Mouse (Mus musculus) E14TG2a.4 (cell line): ENCODE results near the gene Alox5ap.

Experiments used
- H3K27me3 ChIP-seq: 2 replicates; pipeline ENCODE4 v1.6.1; 2014; ENCODE audit warnings: low read length, control low read depth; ENCODE audit not compliant: insufficient read depth
- H3K36me3 ChIP-seq: 2 replicates; pipeline ENCODE4 v1.6.1; 2014; ENCODE audit warnings: low read length, control low read depth; ENCODE audit not compliant: insufficient read depth
- H3K4me1 ChIP-seq: replicated peaks from 2 replicates; pipeline ENCODE4 v1.6.1; 2014; ENCODE audit warnings: low read depth, low read length, control low read depth
- H3K4me3 ChIP-seq: replicated peaks from 2 replicates; pipeline ENCODE4 v1.5.1; 2014; ENCODE audit warnings: mild to moderate bottlenecking, low read length
- H3K9me3 ChIP-seq: 2 replicates; pipeline ENCODE4 v1.6.1; 2014; ENCODE audit warnings: low read length, control low read depth
- CTCF ChIP-seq: conservative IDR thresholded peaks from 2 replicates; pipeline ENCODE4 v1.5.1; 2014; ENCODE audit warnings: low read length
- NANOG ChIP-seq: IDR thresholded peaks from 2 replicates; pipeline ENCODE4 v1.6.1; 2014; ENCODE audit warnings: borderline replicate concordance, low read length, mixed read lengths
- POU5F1 ChIP-seq: IDR thresholded peaks from 2 replicates; pipeline ENCODE4 v1.6.1; 2014; ENCODE audit warnings: low read length, borderline replicate concordance

Alox5ap gene

DNA sequence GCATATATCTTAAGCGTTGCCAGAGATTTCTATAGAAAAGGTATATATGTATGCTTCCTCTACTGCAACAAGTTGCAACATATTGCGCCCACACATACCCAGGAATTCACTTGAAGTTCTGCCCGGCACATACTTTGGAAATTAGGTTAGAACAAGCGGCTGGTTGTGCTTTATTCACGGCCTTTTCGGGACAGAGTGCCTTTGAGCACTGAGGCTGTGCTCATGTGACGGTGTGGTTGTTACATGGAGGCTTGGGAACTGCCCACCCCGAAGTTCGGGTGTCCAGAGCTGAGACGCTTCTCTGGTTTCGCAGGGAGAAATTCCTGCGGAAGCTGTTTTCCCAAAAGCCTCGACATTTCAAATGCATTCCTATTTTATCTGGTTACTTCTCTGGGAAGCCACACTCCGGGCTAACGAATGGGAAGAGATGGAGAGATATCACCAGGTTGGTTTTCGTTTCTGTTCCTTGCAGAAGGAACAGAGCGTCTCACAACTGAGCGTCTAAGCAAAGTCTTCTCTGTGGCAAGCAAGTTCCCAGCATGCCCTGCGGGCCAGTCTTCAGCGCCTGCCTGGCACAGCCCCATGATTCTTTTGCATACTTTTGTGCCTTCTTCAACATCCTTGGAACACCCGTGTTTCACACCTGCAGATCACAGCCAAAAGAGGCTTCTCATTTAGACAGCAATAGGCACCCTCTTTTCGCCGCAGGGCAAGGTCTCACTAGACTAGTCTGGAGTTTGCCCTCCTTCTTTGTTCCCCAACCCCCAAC is 48.5 kb downstream of the Alox5ap start:
- TF ChIP-seq CTCF, result no peak
- TF ChIP-seq POU5F1, result no peak
- TF ChIP-seq NANOG, result no peak
- Histone ChIP-seq H3K9me3 (peaks cover 8% of the 10 kb centered on the region), H3K4me3 (peak overlapping the region; percentile 49), H3K4me1 (peaks cover 13% of the 10 kb centered on the region), H3K27me3 (peaks cover 45% of the 10 kb centered on the region), H3K36me3 (no peaks in the 10 kb centered on the region)

DNA sequence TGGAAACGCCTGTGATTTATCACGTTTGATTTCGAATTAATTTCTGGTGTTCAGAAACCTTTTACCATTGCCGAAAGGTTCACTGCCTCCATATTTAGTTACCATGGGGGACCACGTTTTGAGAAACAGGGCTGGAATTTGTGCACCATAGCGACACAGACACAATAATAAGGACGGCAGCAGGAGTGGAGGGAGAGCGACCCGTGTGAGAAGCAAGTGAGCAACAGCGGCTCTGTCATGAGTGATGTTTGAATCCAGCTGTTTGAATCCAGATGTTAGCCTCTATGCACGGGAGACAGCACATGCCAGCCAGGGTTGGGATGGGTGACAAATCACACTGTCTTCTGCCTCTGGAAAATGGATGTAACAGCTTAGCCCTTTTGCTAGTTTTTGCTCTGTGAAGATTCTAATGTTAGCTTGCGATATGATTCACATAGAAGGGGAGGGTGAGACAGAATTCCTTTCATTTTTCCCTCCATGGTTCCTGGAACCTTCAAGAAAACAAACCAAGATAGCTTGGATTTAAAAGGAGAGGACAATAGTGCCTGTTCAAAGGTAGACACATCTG is 50.0 kb downstream of the Alox5ap start:
- Histone ChIP-seq H3K27me3 (peaks cover 57% of the 10 kb centered on the region), H3K4me3 (no peak overlapping the region), H3K4me1 (peaks cover 20% of the 10 kb centered on the region), H3K36me3 (no peaks in the 10 kb centered on the region), H3K9me3 (peaks cover 8% of the 10 kb centered on the region)
- no peak for TF ChIP-seq CTCF
- TF ChIP-seq NANOG, result no peak
- no peak for TF ChIP-seq POU5F1

DNA sequence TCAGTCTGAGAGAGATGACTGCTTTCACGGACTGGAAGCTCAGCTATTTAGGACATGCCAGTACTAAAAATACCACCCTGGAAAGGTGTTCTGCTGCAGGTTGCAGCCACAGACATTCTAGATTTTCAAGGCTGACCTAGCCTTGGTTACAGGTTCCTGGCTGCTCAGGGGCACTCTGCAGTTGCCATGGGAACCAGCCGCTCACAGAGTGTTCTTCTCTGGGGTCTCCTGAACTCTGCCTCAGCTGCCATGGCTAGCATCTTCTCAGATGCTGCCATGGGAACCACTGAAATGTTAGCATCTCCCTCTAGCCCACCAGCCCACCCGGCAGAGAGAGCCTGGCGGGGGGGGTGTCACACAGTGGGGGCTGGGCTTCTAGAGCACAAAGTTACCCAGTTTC is 52.4 kb downstream of the Alox5ap start:
- Histone ChIP-seq H3K4me3 (no peak overlapping the region), H3K36me3 (no peaks in the 10 kb centered on the region)

DNA sequence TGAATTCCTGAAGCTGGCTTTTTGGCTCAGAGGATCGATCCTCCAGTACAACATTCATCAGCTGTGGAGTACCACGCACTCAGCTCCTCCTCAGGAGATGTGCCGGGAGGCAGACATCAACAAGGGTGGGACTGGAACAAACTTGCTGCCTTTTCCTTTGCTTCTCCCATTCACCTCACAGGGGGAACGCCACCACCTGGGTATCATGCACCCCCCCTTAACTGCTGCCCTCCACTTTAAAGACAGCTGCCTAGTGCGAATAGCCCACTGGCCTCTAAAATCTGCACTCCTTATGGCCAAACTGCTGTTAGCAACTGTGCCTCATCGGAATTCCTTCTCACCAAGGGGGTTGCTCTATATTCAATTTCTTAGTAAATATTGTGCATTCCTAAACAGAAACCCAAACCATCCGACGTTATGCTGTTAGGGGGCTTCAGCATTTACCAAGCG is 55.3 kb downstream of the Alox5ap start:
- H3K36me3 ChIP-seq, result no peaks in the 10 kb centered on the region
- TF ChIP-seq POU5F1 (no peak), NANOG (no peak), CTCF (no peak)

More for the DNA sequence above, 52.4 kb downstream of the Alox5ap start:
- H3K4me1 ChIP-seq, result peaks cover 41% of the 10 kb centered on the region
- no peak for TF ChIP-seq NANOG
- TF ChIP-seq POU5F1, result no peak
- TF ChIP-seq CTCF, result no peak
- peaks cover 73% of the 10 kb centered on the region for H3K27me3 ChIP-seq
- H3K9me3 ChIP-seq, result peaks cover 8% of the 10 kb centered on the region

GRCm38 (mm10) chr5:149320534-149321482 is 56.2 kb downstream of the Alox5ap start:
- Histone ChIP-seq H3K9me3 (no peaks in the 10 kb centered on the region), H3K4me3 (peak overlapping the region; percentile 62), H3K36me3 (no peaks in the 10 kb centered on the region), H3K4me1 (peaks cover 51% of the 10 kb centered on the region), H3K27me3 (peaks cover 69% of the 10 kb centered on the region)
- TF ChIP-seq CTCF (no peak), NANOG (no peak), POU5F1 (no peak)

More for the DNA sequence above, 55.3 kb downstream of the Alox5ap start:
- Histone ChIP-seq H3K27me3 (peaks cover 77% of the 10 kb centered on the region), H3K4me1 (peaks cover 49% of the 10 kb centered on the region), H3K4me3 (peak overlapping the region; percentile 62), H3K9me3 (peaks cover 7% of the 10 kb centered on the region)

DNA sequence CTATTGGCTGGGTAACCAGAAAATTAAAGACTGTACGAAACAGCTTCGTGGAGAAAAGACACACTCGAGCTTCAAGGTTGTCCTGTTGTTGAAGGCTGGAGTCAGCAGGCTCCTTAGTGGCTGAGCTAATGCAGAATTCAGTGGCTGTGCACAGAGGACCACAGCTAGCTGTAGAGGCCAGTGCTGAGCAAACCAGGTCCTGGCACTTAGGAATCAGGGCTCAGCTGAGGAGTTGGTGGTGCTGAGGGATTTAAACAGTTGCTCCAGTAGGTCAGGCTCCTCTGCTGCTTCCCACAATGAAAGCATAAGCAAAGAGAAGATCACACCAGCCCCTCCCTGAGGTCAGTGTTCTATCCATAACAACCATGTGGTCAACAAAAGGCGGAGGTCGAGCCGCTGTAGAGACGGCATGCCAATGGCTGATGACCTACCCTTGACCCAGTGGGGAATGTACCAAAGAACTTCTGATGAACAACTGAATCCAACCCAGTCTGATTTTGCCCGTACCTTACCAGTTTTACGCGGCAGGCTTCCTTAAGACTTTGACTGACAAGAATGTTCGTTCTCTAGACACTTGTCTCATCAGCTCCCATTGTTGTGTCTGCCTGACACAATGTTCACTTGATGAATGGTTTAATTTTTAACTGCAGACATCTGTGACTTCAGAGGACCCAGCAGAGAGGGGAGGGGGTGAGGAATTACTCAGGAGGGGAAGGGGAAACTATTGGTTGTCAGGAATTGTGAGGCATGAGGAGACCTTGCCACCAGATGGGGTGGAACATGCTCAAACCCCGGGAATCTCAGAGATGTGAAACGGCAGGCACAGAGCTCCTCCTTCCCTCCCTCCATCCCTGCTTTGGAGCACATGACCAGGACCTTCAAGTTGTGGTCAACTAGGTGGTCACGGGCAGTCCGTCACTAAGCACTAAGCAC is 57.6 kb downstream of the Alox5ap start:
- no peak overlapping the region for H3K4me3 ChIP-seq
- H3K36me3 ChIP-seq, result no peaks in the 10 kb centered on the region
- H3K27me3 ChIP-seq, result peaks cover 60% of the 10 kb centered on the region
- TF ChIP-seq NANOG, result no peak
- TF ChIP-seq POU5F1, result no peak
- H3K9me3 ChIP-seq, result no peaks in the 10 kb centered on the region
- peaks cover 51% of the 10 kb centered on the region for H3K4me1 ChIP-seq

- peaks cover 57% of the 10 kb centered on the region for H3K27me3 ChIP-seq
- TF ChIP-seq NANOG, result no peak
- TF ChIP-seq CTCF, result no peak
- no peak for TF ChIP-seq POU5F1
- no peaks in the 10 kb centered on the region for H3K36me3 ChIP-seq
- H3K4me3 ChIP-seq, result no peak overlapping the region
- no peaks in the 10 kb centered on the region for H3K9me3 ChIP-seq
- H3K4me1 ChIP-seq, result peaks cover 51% of the 10 kb centered on the region
These were observed 58.5 kb downstream of the Alox5ap start for GRCm38 (mm10) chr5:149322938-149323553.
